Mouse (Mus musculus): Measurements from ENCODE around the gene Rras2. TPM values are rescaled to one million over a fixed set of nuclear protein-coding genes. Genes with fewer than 3 reads are reported as not detected.

The Rras2 gene
- polyA plus RNA-seq, 1 experiment from 2014 or later = 57.5 TPM

DNA sequence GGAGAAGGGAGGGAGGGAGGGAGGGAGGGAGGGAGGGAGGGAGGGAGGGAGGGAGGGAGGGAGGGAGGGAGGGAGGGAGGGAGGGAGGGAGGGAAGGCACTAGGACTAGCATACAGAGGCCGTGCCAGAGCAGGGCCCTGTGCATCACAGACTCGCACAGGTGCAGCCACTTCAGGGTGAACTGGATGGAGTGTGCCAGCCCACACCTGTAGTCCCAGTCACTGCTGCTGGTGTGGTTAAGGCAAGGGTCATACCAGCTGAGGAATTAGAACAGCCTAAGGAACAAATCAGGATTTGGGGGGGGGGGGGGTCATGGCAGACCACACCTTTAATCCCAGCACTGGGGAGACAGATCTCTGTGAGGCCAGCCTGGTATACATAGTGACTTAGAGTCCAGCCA lies 34.5 kb downstream of the Rras2 start:
- no peak for DNase-seq (ENCODE audit: low spot score)
- H3K36me3 ChIP-seq = no peaks in the 10 kb centered on the region
- no peak overlapping the region for H3K27ac ChIP-seq
- 87% methylated on average over 2 of the region's 2 CpGs for WGBS
- peaks cover 50% of the 10 kb centered on the region for H3K4me1 ChIP-seq
- H3K4me3 ChIP-seq = no peak overlapping the region
- no peaks in the 10 kb centered on the region for H3K9me3 ChIP-seq
- no peaks in the 10 kb centered on the region for H3K27me3 ChIP-seq (ENCODE audit: insufficient read depth, poor library complexity, severe bottlenecking)

DNA sequence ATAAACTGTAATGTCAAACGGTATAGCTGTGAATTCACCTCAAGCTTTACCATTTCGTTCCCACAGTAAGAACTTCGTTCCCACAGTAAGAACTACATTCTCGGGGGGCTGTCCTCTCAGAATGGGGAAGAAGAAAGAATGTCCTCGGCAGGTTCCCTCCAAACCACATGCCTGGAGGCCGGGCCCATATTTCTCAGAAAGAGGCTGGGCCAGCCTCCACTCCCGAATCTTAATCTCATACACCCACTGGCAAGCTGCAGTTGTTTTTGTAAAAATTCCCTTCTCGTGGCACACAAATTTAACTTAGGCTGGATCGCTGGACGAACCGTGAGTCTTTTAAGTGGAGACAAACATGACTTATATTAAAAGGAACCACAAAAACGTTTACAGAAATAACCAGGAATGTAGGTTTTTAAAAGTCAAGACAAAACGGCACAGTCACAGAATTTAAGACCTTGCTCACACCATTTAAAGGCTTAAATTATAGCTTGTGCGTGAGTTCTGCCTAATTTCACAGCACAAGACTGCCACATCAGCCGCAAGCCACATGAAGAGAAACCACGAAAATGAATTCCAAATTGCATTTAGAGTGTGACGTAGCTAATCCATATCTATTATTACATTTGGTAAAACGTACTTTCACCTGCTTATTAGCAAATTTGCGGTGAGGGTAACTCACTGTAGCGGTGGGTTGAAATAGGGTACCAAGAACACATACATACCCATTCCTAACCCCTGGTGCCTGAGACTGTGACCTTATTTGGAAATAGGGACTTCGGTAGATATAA lies 35.8 kb downstream of the Rras2 start:
- Histone ChIP-seq H3K9me3 (no peaks in the 10 kb centered on the region), H3K4me1 (peaks cover 37% of the 10 kb centered on the region), H3K36me3 (no peaks in the 10 kb centered on the region), H3K27me3 (ENCODE audit: insufficient read depth, poor library complexity, severe bottlenecking) (no peaks in the 10 kb centered on the region), H3K4me3 (no peak overlapping the region), H3K27ac (0 out of 2 replicates have a peak overlapping the region, but pooled peaks have one; percentile 36)
- 85% methylated on average over 21 of the region's 21 CpGs for WGBS
- DNase-seq (ENCODE audit: low spot score) = no peak

DNA sequence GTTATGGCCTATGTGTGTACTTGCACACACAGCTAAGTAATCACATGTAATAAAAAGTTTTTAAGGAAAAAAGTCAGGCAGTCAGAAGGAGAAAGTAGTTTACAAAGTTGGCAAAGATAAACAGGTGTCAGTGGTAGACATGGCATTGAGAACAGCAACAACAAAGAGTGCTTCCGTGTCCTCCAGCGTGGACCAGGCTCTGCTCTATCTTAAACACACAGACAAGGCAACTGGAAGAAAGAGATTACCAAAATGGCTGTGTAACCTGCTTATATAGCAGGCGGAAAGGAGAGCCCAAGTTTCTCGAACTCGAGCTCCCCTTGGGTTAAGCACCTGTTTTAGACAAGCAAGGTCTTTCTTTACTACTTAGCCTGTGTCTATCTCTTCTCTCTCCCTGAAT lies 37.3 kb downstream of the Rras2 start:
- peaks cover 26% of the 10 kb centered on the region for H3K4me1 ChIP-seq
- WGBS = 81% methylated on average over 5 of the region's 5 CpGs
- H3K4me3 ChIP-seq = no peak overlapping the region
- DNase-seq (ENCODE audit: low spot score) = no peak
- no peaks in the 10 kb centered on the region for H3K27me3 ChIP-seq (ENCODE audit: insufficient read depth, poor library complexity, severe bottlenecking)
- H3K9me3 ChIP-seq = no peaks in the 10 kb centered on the region
- no peaks in the 10 kb centered on the region for H3K36me3 ChIP-seq
- H3K27ac ChIP-seq = peak overlapping the region; percentile 42; the same call in 1 of the 2 replicates

DNA sequence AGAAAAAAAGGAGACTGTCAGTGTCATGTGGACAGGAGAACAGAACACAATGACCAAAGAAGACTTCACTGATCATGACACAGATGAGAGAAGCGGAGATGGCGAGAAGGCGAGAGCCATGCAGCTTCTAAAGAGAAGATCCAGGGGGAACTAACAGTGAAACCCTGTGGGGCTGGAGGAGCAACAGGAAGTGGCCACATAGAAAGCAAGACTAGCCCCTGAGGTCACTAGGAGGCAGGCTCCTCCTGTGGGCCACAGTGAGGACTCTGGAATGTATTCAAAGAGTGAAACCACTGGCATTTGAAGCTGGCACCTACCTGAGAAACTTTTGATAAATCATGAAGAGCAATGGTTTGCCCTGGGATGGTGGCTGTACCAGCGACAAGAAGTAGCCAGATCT lies 38.2 kb downstream of the Rras2 start:
- H3K9me3 ChIP-seq = no peaks in the 10 kb centered on the region
- no peak for DNase-seq (ENCODE audit: low spot score)
- no peak overlapping the region for H3K4me3 ChIP-seq
- 0 out of 2 replicates have a peak overlapping the region, but pooled peaks have one; percentile 24 for H3K27ac ChIP-seq
- no peaks in the 10 kb centered on the region for H3K36me3 ChIP-seq
- H3K4me1 ChIP-seq = peaks cover 26% of the 10 kb centered on the region
- H3K27me3 ChIP-seq (ENCODE audit: insufficient read depth, poor library complexity, severe bottlenecking) = no peaks in the 10 kb centered on the region
- 93% methylated on average over 4 of the region's 4 CpGs for WGBS

DNA sequence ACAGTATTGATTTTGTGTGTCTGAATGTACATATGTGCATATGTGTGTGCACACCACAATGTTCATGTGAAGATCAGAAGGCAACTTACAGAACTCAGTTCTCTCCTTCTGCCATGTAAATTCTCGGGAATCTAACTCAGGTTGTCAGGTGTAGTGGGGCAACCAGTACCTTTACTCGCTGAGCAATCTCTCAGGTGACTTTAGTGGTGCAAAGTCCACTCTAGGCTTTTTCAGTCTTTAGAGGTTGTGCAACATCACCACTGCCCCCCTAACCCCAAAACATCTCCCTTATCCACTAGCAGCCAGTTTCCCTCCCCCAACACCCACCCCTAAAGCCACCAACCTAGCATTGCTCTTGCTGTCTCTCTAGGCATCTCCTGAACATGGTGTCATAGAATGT lies 43.0 kb downstream of the Rras2 start:
- no peak overlapping the region for H3K4me3 ChIP-seq
- H3K27me3 ChIP-seq (ENCODE audit: insufficient read depth, poor library complexity, severe bottlenecking) = no peaks in the 10 kb centered on the region
- H3K9me3 ChIP-seq = no peaks in the 10 kb centered on the region
- no peaks in the 10 kb centered on the region for H3K36me3 ChIP-seq
- DNase-seq (ENCODE audit: low spot score) = no peak
- H3K27ac ChIP-seq = no peak overlapping the region
- H3K4me1 ChIP-seq = peaks cover 34% of the 10 kb centered on the region
- 92% methylated on average over 2 of the region's 2 CpGs for WGBS

DNA sequence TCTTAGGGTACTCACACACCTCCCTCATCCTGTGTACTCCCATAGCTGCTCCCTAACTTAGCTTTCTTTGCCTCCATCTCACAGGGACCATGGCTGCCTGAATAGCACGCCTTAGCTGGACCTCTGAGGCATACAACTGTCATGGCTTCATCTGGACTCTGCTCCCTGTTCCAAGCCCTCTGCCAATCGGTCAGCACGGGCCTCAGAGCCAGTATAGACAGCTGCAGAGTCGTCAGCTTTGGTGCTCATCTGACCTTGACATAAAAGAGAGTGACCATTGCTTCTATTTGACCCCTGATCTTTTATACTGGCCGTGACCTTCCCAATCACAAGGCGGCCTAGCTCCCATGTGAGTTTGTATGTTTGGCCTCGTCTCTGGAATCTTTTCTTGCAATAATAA lies 43.4 kb downstream of the Rras2 start:
- Histone ChIP-seq H3K36me3 (no peaks in the 10 kb centered on the region), H3K4me1 (peaks cover 30% of the 10 kb centered on the region), H3K9me3 (no peaks in the 10 kb centered on the region), H3K27me3 (ENCODE audit: insufficient read depth, poor library complexity, severe bottlenecking) (no peaks in the 10 kb centered on the region), H3K4me3 (no peak overlapping the region), H3K27ac (0 out of 2 replicates have a peak overlapping the region, but pooled peaks have one; percentile 3)
- WGBS = 80% methylated on average over 7 of the region's 7 CpGs
- no peak for DNase-seq (ENCODE audit: low spot score)

DNA sequence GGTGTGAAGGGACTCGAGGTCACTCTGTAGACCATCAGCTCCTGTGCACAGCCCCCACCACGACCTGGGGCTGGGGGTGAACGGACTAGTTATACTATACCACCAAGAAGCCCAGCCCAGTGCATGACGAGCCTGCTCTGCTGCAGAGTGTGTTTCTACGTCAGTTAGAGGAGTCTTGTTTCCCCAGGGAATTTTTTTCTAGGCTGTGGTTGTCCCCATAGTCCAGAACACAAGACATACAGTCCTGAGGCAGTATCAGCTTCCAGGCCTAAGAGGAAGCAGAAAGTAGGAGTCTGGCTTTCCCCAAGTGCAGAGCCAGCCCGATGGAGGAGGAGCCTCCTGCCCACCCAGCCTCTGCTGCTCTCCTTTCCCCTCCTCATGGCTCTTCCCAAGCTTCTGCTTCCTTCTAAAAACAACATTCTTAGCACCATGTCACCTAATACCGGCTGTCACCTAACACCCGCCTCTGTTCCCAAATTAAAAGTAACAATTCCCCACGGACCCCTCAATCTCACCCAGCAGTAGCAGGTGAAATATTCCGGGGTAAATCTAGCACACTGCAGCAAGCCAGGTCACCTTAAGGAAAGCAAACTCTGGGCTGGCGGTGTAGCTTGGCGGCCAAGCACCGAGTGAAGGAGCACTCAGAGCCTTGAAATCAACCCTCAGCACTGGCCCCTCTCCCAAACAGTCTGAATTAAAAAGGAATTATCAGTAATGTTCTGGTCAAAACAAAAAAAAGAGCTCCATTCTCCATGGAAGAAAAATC lies 45.5 kb downstream of the Rras2 start:
- Histone ChIP-seq H3K27ac (peak overlapping the region; percentile 69), H3K4me1 (peaks cover 30% of the 10 kb centered on the region), H3K36me3 (peaks cover 4% of the 10 kb centered on the region), H3K27me3 (ENCODE audit: insufficient read depth, poor library complexity, severe bottlenecking) (no peaks in the 10 kb centered on the region), H3K9me3 (no peaks in the 10 kb centered on the region), H3K4me3 (peak overlapping the region; percentile 42)
- DNase-seq (ENCODE audit: low spot score) = no peak
- 19% methylated on average over 13 of the region's 13 CpGs for WGBS

DNA sequence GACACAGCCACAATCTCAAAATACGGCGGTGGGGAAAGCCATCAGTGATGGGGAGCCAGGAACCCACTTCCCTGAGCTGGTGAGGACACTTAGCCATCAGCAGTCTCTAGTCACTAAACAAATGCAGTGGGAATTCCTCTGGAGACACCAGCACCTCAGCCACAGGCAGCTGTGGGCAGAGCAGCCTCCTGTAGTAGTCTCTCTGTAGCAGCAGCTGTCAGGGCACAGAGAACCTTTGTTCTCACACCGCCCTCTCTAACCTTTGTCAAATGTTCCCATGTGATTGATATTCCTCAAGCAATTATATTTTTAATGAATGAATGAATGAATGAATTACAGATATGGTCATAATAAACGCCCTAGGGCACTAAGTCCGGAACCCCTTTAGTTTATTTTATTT lies 46.2 kb downstream of the Rras2 start:
- DNase-seq (ENCODE audit: low spot score) = no peak
- 0 out of 2 replicates have a peak overlapping the region, but pooled peaks have one; percentile 42 for H3K4me3 ChIP-seq
- peak overlapping the region; percentile 69 for H3K27ac ChIP-seq
- no peaks in the 10 kb centered on the region for H3K9me3 ChIP-seq
- H3K36me3 ChIP-seq = peaks cover 4% of the 10 kb centered on the region
- WGBS = 81% methylated on average over 5 of the region's 5 CpGs
- peaks cover 36% of the 10 kb centered on the region for H3K4me1 ChIP-seq
- H3K27me3 ChIP-seq (ENCODE audit: insufficient read depth, poor library complexity, severe bottlenecking) = no peaks in the 10 kb centered on the region

DNA sequence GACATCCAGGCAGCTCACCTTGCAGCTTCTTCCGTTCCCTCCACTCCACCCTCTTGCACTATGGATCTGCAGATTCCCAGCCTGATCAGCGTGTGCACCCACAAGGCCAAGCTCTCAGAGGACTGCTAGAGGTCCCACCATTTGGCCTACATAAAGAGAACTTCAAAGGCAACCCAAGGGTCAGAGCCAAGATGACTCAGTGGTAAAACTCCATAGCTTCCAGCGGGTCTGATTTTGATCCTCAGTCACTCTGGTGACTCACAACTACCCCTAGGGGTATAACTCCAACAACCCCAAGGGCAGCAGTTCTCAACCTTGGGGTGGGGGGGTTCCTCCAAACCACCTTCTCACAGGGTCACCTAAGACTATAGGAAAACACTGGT lies 47.1 kb downstream of the Rras2 start:
- Histone ChIP-seq H3K27ac (no peak overlapping the region), H3K4me1 (peaks cover 45% of the 10 kb centered on the region), H3K9me3 (no peaks in the 10 kb centered on the region), H3K4me3 (no peak overlapping the region), H3K36me3 (peaks cover 4% of the 10 kb centered on the region), H3K27me3 (ENCODE audit: insufficient read depth, poor library complexity, severe bottlenecking) (no peaks in the 10 kb centered on the region)
- WGBS = 82% methylated on average over 3 of the region's 3 CpGs
- DNase-seq (ENCODE audit: low spot score) = no peak

DNA sequence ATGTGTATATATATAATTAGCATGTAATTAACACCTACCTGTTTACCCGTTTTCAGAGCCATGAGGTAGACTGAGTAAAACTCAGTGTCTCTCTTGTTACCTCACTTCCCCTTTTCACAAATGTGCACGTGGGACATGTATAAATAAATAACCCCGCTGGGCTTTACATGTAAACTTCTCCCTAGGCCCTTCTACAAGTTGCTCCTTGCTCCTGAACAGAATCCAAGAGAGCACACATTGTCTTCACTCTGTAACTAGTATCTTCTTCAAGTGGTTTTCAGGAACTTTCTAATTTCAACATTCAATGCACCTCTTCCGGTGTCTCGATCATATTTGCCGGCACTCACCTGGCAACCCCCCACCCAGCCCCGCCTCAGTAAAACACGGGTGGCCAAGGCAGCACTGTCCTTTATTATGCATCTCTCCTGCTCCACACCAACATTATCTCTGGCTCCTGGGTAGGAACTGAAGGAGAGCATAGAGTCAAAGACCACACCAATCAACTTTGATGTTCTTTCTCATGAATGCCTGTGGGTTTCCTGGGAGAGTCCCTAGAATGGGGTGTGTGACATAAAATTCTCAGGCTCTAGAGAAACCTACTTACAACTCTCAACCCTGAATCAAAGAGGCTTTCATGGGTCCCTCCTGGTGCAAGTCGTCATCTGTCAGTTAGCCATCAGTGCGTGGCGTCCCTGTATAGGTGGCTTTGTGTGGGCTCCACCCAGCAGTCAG lies 47.7 kb downstream of the Rras2 start:
- peaks cover 51% of the 10 kb centered on the region for H3K4me1 ChIP-seq
- WGBS = 83% methylated on average over 11 of the region's 11 CpGs

DNA sequence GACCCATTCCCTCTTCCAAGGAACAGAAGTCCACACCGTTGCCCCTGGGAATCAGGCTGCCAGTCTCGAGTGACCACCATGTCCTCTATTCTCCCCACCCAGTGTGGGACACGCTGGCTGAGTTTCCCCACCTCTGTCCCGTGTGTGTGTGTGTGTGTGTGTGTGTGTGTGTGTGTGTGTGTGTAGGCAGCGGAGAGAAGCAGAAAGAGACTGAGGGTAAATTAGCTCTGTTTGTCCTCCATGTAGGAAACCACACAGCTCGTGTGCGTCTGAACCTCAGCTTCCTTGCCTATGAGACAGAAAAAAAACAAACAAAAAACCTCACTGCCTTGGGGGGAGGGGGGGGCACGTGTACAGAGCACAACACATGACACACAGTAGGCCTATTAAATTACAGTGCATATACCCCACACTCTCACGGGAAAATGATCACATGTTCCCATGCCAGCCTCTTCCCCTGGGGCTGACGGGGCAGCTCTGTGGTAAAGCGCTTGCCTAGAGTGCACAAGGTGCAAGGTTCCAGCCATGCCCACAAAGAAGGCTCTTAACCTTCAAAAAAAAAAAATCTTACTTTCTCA lies 48.5 kb downstream of the Rras2 start:
- H3K36me3 ChIP-seq = peaks cover 4% of the 10 kb centered on the region
- no peak for DNase-seq (ENCODE audit: low spot score)
- peaks cover 57% of the 10 kb centered on the region for H3K4me1 ChIP-seq
- no peaks in the 10 kb centered on the region for H3K27me3 ChIP-seq (ENCODE audit: insufficient read depth, poor library complexity, severe bottlenecking)
- WGBS = 79% methylated on average over 11 of the region's 11 CpGs
- H3K27ac ChIP-seq = no peak overlapping the region; the same call in 1 of the 2 replicates
- H3K9me3 ChIP-seq = no peaks in the 10 kb centered on the region
- no peak overlapping the region for H3K4me3 ChIP-seq

More for the DNA sequence above, 47.7 kb downstream of the Rras2 start:
- no peaks in the 10 kb centered on the region for H3K27me3 ChIP-seq (ENCODE audit: insufficient read depth, poor library complexity, severe bottlenecking)
- no peaks in the 10 kb centered on the region for H3K9me3 ChIP-seq
- no peak overlapping the region for H3K27ac ChIP-seq
- H3K36me3 ChIP-seq = peaks cover 4% of the 10 kb centered on the region
- DNase-seq (ENCODE audit: low spot score) = no peak
- no peak overlapping the region for H3K4me3 ChIP-seq

DNA sequence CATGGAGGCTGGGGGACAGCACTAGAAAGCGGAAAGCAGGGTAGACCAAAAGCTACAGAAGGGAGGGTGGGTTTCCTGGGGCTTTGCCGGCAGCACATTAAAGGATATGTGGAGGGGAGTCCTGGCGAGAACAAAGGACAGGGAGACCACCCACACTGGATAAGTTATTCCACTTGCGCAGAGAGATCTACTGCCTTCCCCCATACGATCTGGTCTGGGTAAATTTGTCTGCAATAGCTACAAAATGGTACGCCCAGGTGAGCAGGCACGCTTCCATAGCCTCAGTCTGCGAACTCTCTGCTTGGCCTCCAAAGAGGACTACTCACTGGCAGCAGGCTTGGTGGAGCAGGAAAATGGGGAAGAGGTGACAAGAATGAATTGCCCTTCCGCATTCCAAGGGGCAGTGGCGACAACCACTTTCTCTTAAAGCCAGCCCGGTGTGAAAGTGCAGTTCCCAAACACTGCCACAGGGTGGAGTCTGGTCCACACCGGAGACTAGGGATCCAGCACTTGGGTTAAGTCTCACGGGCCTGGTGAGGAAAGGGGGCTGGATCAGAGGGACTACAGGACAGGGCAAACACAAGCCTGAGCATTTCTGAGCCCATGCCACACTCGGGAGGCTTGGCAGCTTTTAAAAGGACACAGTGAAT lies 50.9 kb downstream of the Rras2 start:
- Histone ChIP-seq H3K9me3 (no peaks in the 10 kb centered on the region), H3K27ac (peak overlapping the region; percentile 49), H3K4me1 (peaks cover 57% of the 10 kb centered on the region), H3K27me3 (ENCODE audit: insufficient read depth, poor library complexity, severe bottlenecking) (no peaks in the 10 kb centered on the region), H3K4me3 (peak overlapping the region; percentile 47), H3K36me3 (peaks cover 4% of the 10 kb centered on the region)
- 7% methylated on average over 14 of the region's 14 CpGs for WGBS
- DNase-seq (ENCODE audit: low spot score) = peak; percentile 95
